Mouse (Mus musculus) c-Kit-positive CD71-positive TER-119-positive erythroid progenitor cells, embryonic 14.5 days (primary cell): ENCODE measurements at regions not wholly inside any gene's neighbourhood (a gene's known extent, or its start where the extent isn't known, plus 50 kb on each side); places are given as distances from the start of the nearest gene placed in this dataset.

Experiments
- DNase-seq: peaks from one replicate; pipeline ENCODE4 v3.0.0-alpha.2; 2013; ENCODE audit warnings: low spot score

GRCm38 (mm10) chr16:97304156-97304735, 52.3 kb upstream of the Bace2 start:
- no peak for DNase-seq
